Comparison of ENCODE assay signal across 12 mouse cellular contexts in the genomic region with DNA sequence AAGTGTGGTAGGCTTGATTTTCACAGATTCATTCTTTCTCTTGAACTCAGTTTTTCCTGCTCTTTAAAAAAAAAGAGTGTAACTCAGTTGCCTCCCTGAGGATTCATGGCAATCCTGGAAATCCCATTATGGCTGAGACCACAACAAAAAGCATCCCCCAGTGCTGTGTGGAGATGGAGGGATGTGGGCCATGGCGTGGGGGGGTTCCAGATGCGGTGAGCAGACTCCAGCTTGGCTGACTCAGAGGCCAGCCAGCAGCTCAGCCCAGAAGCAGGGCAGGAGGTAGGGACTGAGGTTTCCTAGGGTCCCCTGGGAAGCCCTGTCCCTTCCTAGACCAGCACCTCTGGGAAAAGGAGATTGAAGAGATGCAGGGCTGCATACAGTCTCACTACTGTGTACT. TPM values are rescaled to one million over a fixed set of nuclear protein-coding genes. Genes with fewer than 3 reads are reported as not detected.
DNase-seq lines count a peak whose midpoint lies in the region; ATAC-seq lines count a peak whose summit lies in the region.
"Had no signal": no experiment of that assay in that cellular context is flagged by ENCODE, and none has a peak within 500 bp of the region (broad histone marks: within the 10 kb centered on the region; RNA-seq: fewer than 3 reads in every experiment).

No protein-coding gene starts in this region.

- WGBS in hindbrain, embryonic 10.5 days: 78% methylated on average over 2 of the region's 2 CpGs
- WGBS in hindbrain, embryonic 14.5 days: 69% methylated on average over 2 of the region's 2 CpGs
- WGBS in embryonic facial prominence, embryonic 13.5 days: 42% methylated on average over 2 of the region's 2 CpGs
- 40% methylated on average over 2 of the region's 2 CpGs for WGBS in limb, embryonic 13.5 days

- peaks cover 37% of the 10 kb centered on the region for H3K4me1 ChIP-seq in hindbrain, embryonic 10.5 days (replicated peaks)
- H3K4me1 ChIP-seq in hindbrain, embryonic 14.5 days (replicated peaks; ENCODE audit: control insufficient read depth, insufficient read depth, low read length): peaks cover 24% of the 10 kb centered on the region
- peaks cover 43% of the 10 kb centered on the region for H3K4me1 ChIP-seq in embryonic facial prominence, embryonic 13.5 days
- H3K4me1 ChIP-seq in limb, embryonic 13.5 days: peaks cover 60% of the 10 kb centered on the region

- peak overlapping the region; percentile 41; the same call in 1 of the 2 replicates for H3K27ac ChIP-seq in hindbrain, embryonic 10.5 days
- H3K27ac ChIP-seq in hindbrain, embryonic 14.5 days: no peak overlapping the region
- H3K27ac ChIP-seq in embryonic facial prominence, embryonic 13.5 days: peak overlapping the region; percentile 44
- peak overlapping the region; percentile 65; the same call in 1 of the 2 replicates for H3K27ac ChIP-seq in limb, embryonic 13.5 days

- no peaks in the 10 kb centered on the region for H3K27me3 ChIP-seq in hindbrain, embryonic 10.5 days (ENCODE audit: insufficient read depth, poor library complexity, severe bottlenecking)
- no peaks in the 10 kb centered on the region for H3K27me3 ChIP-seq in hindbrain, embryonic 14.5 days (ENCODE audit: control insufficient read depth, insufficient read depth, low read length)
- no peaks in the 10 kb centered on the region for H3K27me3 ChIP-seq in embryonic facial prominence, embryonic 13.5 days
- no peaks in the 10 kb centered on the region for H3K27me3 ChIP-seq in limb, embryonic 13.5 days

- H3K36me3 ChIP-seq in hindbrain, embryonic 10.5 days: peaks cover 19% of the 10 kb centered on the region; the same call in 1 of the 2 replicates
- peaks cover 24% of the 10 kb centered on the region for H3K36me3 ChIP-seq in hindbrain, embryonic 14.5 days (replicated peaks; ENCODE audit: control insufficient read depth, insufficient read depth)
- no peaks in the 10 kb centered on the region for H3K36me3 ChIP-seq in embryonic facial prominence, embryonic 13.5 days
- H3K36me3 ChIP-seq in limb, embryonic 13.5 days: no peaks in the 10 kb centered on the region

- no peak overlapping the region for H3K4me3 ChIP-seq in hindbrain, embryonic 10.5 days
- no peak overlapping the region for H3K4me3 ChIP-seq in hindbrain, embryonic 14.5 days (replicated peaks; ENCODE audit: low read length)
- no peak overlapping the region for H3K4me3 ChIP-seq in embryonic facial prominence, embryonic 13.5 days
- no peak overlapping the region for H3K4me3 ChIP-seq in limb, embryonic 13.5 days

- no peak overlapping the region for H3K4me2 ChIP-seq in hindbrain, embryonic 14.5 days (replicated peaks)
- H3K4me2 ChIP-seq in embryonic facial prominence, embryonic 13.5 days: no peak overlapping the region
- H3K4me2 ChIP-seq in limb, embryonic 13.5 days (replicated peaks): no peak overlapping the region

- no peaks in the 10 kb centered on the region for H3K9me3 ChIP-seq in hindbrain, embryonic 10.5 days
- no peaks in the 10 kb centered on the region for H3K9me3 ChIP-seq in hindbrain, embryonic 14.5 days (ENCODE audit: control insufficient read depth, low read length)
- H3K9me3 ChIP-seq in embryonic facial prominence, embryonic 13.5 days: no peaks in the 10 kb centered on the region
- H3K9me3 ChIP-seq in limb, embryonic 13.5 days: no peaks in the 10 kb centered on the region
- H3K9me3 ChIP-seq: G1E had no signal

- no peak for DNase-seq in hindbrain, embryonic 10.5 days (ENCODE audit: low spot score)
- no peak for DNase-seq in hindbrain, embryonic 14.5 days (ENCODE audit: low spot score)
- peak; percentile 73 for DNase-seq in Muller cell, postnatal 12 days (ENCODE audit: inconsistent ontology term)
- DNase-seq in right cerebral cortex, postnatal 25 days: no peak
- DNase-seq in thymus, postnatal 25 days: no peak
- DNase-seq: cerebellum, adult 11-12 months; lung, postnatal 14 days; right cerebral cortex, postnatal 14 days; thymus, adult 2 months had no signal

- ATAC-seq in hindbrain, embryonic 14.5 days (ENCODE audit: low FRiP score): no peak
- ATAC-seq in embryonic facial prominence, embryonic 13.5 days (ENCODE audit: insufficient number of reproducible peaks, insufficient read depth, low FRiP score, low TSS enrichment, low read depth): no peak
- no peak for ATAC-seq in limb, embryonic 13.5 days (ENCODE audit: low FRiP score, low read depth)

- no peak overlapping the region for H3K9ac ChIP-seq in hindbrain, embryonic 14.5 days
- no peak overlapping the region for H3K9ac ChIP-seq in embryonic facial prominence, embryonic 13.5 days
- no peak overlapping the region for H3K9ac ChIP-seq in limb, embryonic 13.5 days

RNA-seq across cellular contexts. Expression of a gene that starts 38.9 kb away (rescaled TPM):
- 26.0 and 26.7 TPM in 2 replicates for polyA plus RNA-seq in hindbrain, embryonic 10.5 days (2016; fragmentation: Nextera tagmentation; extraction: Ambion mirVana)
- 12.2 and 14.1 TPM in 2 replicates for polyA plus RNA-seq in hindbrain, embryonic 14.5 days (2014; fragmentation: Nextera tagmentation; extraction: Ambion mirVana)
- polyA plus RNA-seq in embryonic facial prominence, embryonic 13.5 days (2015; fragmentation: Nextera tagmentation; extraction: Ambion mirVana): 37.9 and 38.4 TPM in 2 replicates
- 69.7 and 76.0 TPM in 2 replicates for polyA plus RNA-seq in limb, embryonic 13.5 days (2015; fragmentation: Nextera tagmentation; extraction: Ambion mirVana)
- polyA plus RNA-seq: G1E had no signal

RNA-seq across cellular contexts. Expression of a gene that starts 45.5 kb away (rescaled TPM):
- polyA plus RNA-seq in hindbrain, embryonic 10.5 days (2016; fragmentation: Nextera tagmentation; extraction: Ambion mirVana): 9.6 and 14.5 TPM in 2 replicates
- polyA plus RNA-seq in hindbrain, embryonic 14.5 days (2014; fragmentation: Nextera tagmentation; extraction: Ambion mirVana): 67.2 and 67.5 TPM in 2 replicates
- 11.2 and 13.5 TPM in 2 replicates for polyA plus RNA-seq in embryonic facial prominence, embryonic 13.5 days (2015; fragmentation: Nextera tagmentation; extraction: Ambion mirVana)
- 13.4 and 13.8 TPM in 2 replicates for polyA plus RNA-seq in limb, embryonic 13.5 days (2015; fragmentation: Nextera tagmentation; extraction: Ambion mirVana)
- polyA plus RNA-seq: G1E had no signal
